20 mouse cellular contexts compared by ENCODE assay signal in the genomic region with DNA sequence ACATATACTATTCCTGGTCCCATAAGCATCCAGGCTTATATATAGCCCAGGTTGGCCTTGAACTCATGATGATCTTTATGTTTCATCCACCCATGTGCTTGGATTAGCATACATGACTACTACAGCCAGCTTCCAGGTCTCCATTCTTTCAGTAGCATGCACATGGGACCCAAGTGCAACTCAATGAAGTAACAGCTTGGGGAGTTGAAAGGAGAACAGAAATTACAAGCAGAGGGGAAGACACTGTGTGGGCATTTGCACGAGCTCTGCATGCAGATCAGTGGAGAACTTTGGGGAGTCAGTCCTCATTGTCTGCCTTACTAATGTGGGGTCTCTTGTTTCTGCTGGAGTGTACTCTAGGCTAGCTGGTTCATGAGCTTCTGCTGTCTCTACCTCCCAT.
"Had no signal": no experiment of that assay in that cellular context is flagged by ENCODE, and none has a peak within 500 bp of the region (broad histone marks: within the 10 kb centered on the region; RNA-seq: fewer than 3 reads in every experiment).

No protein-coding gene starts in this region.

- H3K4me3 ChIP-seq: limb, embryonic 10.5 days; limb, embryonic 13.5 days; liver, embryonic 12.5 days; liver, embryonic 15.5 days; lung, embryonic 15.5 days; neural tube, embryonic 12.5 days; neural tube, embryonic 15.5 days; stomach, embryonic 15.5 days had no signal

- H3K4me1 ChIP-seq: limb, embryonic 10.5 days; neural tube, embryonic 12.5 days; neural tube, embryonic 15.5 days had no signal

- H3K36me3 ChIP-seq: limb, embryonic 10.5 days; limb, embryonic 13.5 days; liver, embryonic 12.5 days; liver, embryonic 15.5 days; lung, embryonic 15.5 days; neural tube, embryonic 12.5 days; neural tube, embryonic 15.5 days; stomach, embryonic 15.5 days had no signal

- ATAC-seq: liver, embryonic 12.5 days had no signal

- DNase-seq: kidney, adult 18-20 months; kidney, adult 9 months; kidney, postnatal 14 days; kidney, postnatal 4 days; liver; lung, adult 18-20 months; midbrain, embryonic 14.5 days; right cerebral cortex, adult 18-20 months; right cerebral cortex, postnatal 14 days; spleen, adult 18-20 months; thymus, postnatal 25 days had no signal

- H3K27ac ChIP-seq: limb, embryonic 10.5 days; limb, embryonic 13.5 days; liver, embryonic 12.5 days; liver, embryonic 15.5 days; lung, embryonic 15.5 days; macrophage; neural tube, embryonic 12.5 days; neural tube, embryonic 15.5 days; stomach, embryonic 15.5 days had no signal

- H3K9ac ChIP-seq: limb, embryonic 13.5 days; liver, embryonic 12.5 days; liver, embryonic 15.5 days; lung, embryonic 15.5 days; neural tube, embryonic 12.5 days; neural tube, embryonic 15.5 days; stomach, embryonic 15.5 days had no signal

- H3K27me3 ChIP-seq: liver, embryonic 12.5 days; stomach, embryonic 15.5 days had no signal
